In genomic region chr2:133522121-133522520, GRCm38 (mm10) we compare ENCODE assay signal across 13 mouse cellular contexts. TPM values are rescaled to one million over a fixed set of nuclear protein-coding genes. Genes with fewer than 3 reads are reported as not detected.
DNase-seq lines count a peak whose midpoint lies in the region; ATAC-seq and TF ChIP-seq lines count a peak whose summit lies in the region.
"Had no signal": no experiment of that assay in that cellular context is flagged by ENCODE, and none has a peak within 500 bp of the region (broad histone marks: within the 10 kb centered on the region; RNA-seq: fewer than 3 reads in every experiment).

No protein-coding gene starts in this region.

- no peak for TF ChIP-seq CTCF in stomach, postnatal 0 days (IDR thresholded peaks at IDR 0.05; ENCODE audit: low read depth)

- DNase-seq in left cerebral cortex, postnatal 4 days = peak; percentile 7
- no peak for DNase-seq in left cerebral cortex, adult 8-10 months (ENCODE audit: low spot score in 2 of 2)
- peak; percentile 35 for DNase-seq in gastrocnemius, postnatal 10 days
- peak; percentile 2 for DNase-seq in heart, postnatal 25 days (ENCODE audit: low spot score)
- DNase-seq in testis, postnatal 10 days (ENCODE audit: low spot score) = peak; percentile 58
- DNase-seq in stomach, postnatal 0 days (ENCODE audit: low spot score) = no peak
- DNase-seq in thymus, postnatal 4 days = no peak
- DNase-seq: retina, postnatal 1 day; spleen, adult 18-20 months had no signal

- H3K27ac ChIP-seq in stomach, postnatal 0 days (replicated peaks) = no peak overlapping the region
- H3K27ac ChIP-seq: embryonic facial prominence, embryonic 12.5 days; liver, embryonic 15.5 days; neural tube, embryonic 12.5 days had no signal

- TF ChIP-seq EP300 in stomach, postnatal 0 days (optimal IDR thresholded peaks at IDR 0.05) = no peak

- H3K4me1 ChIP-seq in stomach, postnatal 0 days (replicated peaks; ENCODE audit: control insufficient read depth, insufficient read depth) = no peaks in the 10 kb centered on the region
- H3K4me1 ChIP-seq: liver, embryonic 15.5 days; neural tube, embryonic 12.5 days had no signal

- H3K9ac ChIP-seq in stomach, postnatal 0 days (ENCODE audit: low read length) = no peak overlapping the region
- H3K9ac ChIP-seq: embryonic facial prominence, embryonic 12.5 days; liver, embryonic 15.5 days; neural tube, embryonic 12.5 days had no signal

- no peaks in the 10 kb centered on the region for H3K36me3 ChIP-seq in stomach, postnatal 0 days (ENCODE audit: control insufficient read depth, insufficient read depth, low read length)
- H3K36me3 ChIP-seq: embryonic facial prominence, embryonic 12.5 days; liver, embryonic 15.5 days; neural tube, embryonic 12.5 days had no signal

- no peak overlapping the region for H3K4me3 ChIP-seq in stomach, postnatal 0 days (ENCODE audit: low read depth, low read length)
- H3K4me3 ChIP-seq: embryonic facial prominence, embryonic 12.5 days; liver, embryonic 15.5 days; neural tube, embryonic 12.5 days had no signal

- no peaks in the 10 kb centered on the region for H3K27me3 ChIP-seq in stomach, postnatal 0 days (ENCODE audit: control insufficient read depth, insufficient read depth, low read length)
- H3K27me3 ChIP-seq: embryonic facial prominence, embryonic 12.5 days; liver, embryonic 15.5 days; neural tube, embryonic 12.5 days had no signal

- WGBS in stomach, postnatal 0 days = 64% methylated on average over 2 of the region's 2 CpGs

- intact Hi-C loops in left cerebral cortex, postnatal 4 days (cut with DNase I) = no loop called here
- intact Hi-C loops in heart, postnatal 25 days (cut with DNase I) = loop anchor here (10.0 kb wide), 1 partner anchor 87 kb away; no protein-coding TSS in a partner anchor

- no peak for ATAC-seq in stomach, postnatal 0 days (ENCODE audit: low FRiP score, low TSS enrichment)
- ATAC-seq: inflammation-experienced regulatory T-cells, adult 6 months had no signal

- no peaks in the 10 kb centered on the region for H3K9me3 ChIP-seq in stomach, postnatal 0 days (ENCODE audit: control insufficient read depth, low read length)
- H3K9me3 ChIP-seq: embryonic facial prominence, embryonic 12.5 days; liver, embryonic 15.5 days; neural tube, embryonic 12.5 days had no signal

- H3K4me2 ChIP-seq in stomach, postnatal 0 days (replicated peaks; ENCODE audit: low read depth) = no peak overlapping the region
- H3K4me2 ChIP-seq: embryonic facial prominence, embryonic 12.5 days; liver, embryonic 15.5 days; neural tube, embryonic 12.5 days had no signal

RNA-seq across cellular contexts. Expression of gene Bmp2, which starts 29.8 kb away (rescaled TPM):
- total RNA-seq in left cerebral cortex, postnatal 4 days (2021) = 1 to 10 TPM; 6.0 to 7.3 TPM
- 1 to 10 TPM; 2.1 to 2.8 (median 2.5) TPM for total RNA-seq in left cerebral cortex, adult 8-10 months (2022)
- 1 to 10 TPM; 2.2 to 2.6 TPM for total RNA-seq in gastrocnemius, postnatal 10 days (2021)
- total RNA-seq in heart, postnatal 25 days (2021) = 1 to 10 TPM; 2.1 to 2.5 TPM
- 29.4 and 31.2 TPM in 2 replicates for polyA plus RNA-seq in stomach, postnatal 0 days (2015; fragmentation: Nextera tagmentation; extraction: Ambion mirVana)
- polyA plus RNA-seq: inflammation-experienced regulatory T-cells, adult 6 months had no signal

Comparison
In these comparisons a context has a peak if more than half of its experiments do, and no peak if none do; other contexts are left out.
1. DNase-seq: peak in left cerebral cortex, postnatal 4 days (single experiment), gastrocnemius, postnatal 10 days (single experiment), heart, postnatal 25 days (single experiment) and testis, postnatal 10 days (single experiment); none in left cerebral cortex, adult 8-10 months (0 of 2), stomach, postnatal 0 days (single experiment) and thymus, postnatal 4 days (single experiment).